Mouse (Mus musculus) embryonic fibroblast, embryonic 13.5 days (primary cell): ENCODE data around the gene Oasl2.

Experiments used
- CTCF ChIP-seq: IDR thresholded peaks from 2 replicates; pipeline ENCODE4 v1.5.1; 2011; ENCODE audit warnings: mild to moderate bottlenecking, control low read depth, low read length, moderate library complexity, borderline replicate concordance; ENCODE audit not compliant: insufficient read depth
- POLR2A ChIP-seq: IDR thresholded peaks from 2 replicates; pipeline ENCODE4 v1.6.1; 2011; ENCODE audit warnings: low read depth, mild to moderate bottlenecking, control low read depth, low read length, moderate library complexity

DNA sequence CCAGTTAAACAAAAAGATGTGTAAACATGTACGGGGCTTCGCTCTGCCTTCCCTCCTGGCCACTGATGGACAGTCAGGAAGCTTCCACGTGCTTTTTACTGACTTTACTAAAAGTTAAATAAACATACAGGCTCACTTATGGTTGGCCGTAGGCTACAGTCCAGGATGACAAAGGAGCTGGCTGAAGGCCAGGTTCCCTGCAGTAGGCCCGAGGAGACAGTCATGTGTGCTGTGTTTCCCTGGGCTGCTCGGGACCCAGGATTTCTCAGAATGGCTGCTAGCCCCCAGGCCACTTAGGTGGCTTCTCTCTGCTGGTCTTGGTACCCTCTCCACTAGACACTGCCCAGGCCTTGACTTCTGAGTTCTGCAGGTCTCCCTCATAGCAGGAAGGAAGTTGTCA lies 52.2 kb downstream of the Oasl2 start:
- no peak for TF ChIP-seq CTCF
- TF ChIP-seq POLR2A = no peak
